Mouse (Mus musculus) megakaryocyte, embryonic 14.5 days (primary cell): ENCODE data around the gene Bfsp1. TPM values are rescaled to one million over a fixed set of nuclear protein-coding genes. Genes with fewer than 3 reads are reported as not detected.

Experiments used
- H3K27me3 ChIP-seq: replicated peaks from 2 replicates; pipeline ENCODE3; 2012; ENCODE audit warnings: inconsistent platforms
- H3K36me3 ChIP-seq: replicated peaks from 2 replicates; pipeline ENCODE3; 2012; ENCODE audit warnings: low read length, inconsistent platforms, mixed read lengths
- H3K4me1 ChIP-seq: 2 replicates; pipeline ENCODE4 v1.6.1; 2012; ENCODE audit warnings: inconsistent platforms
- H3K4me3 ChIP-seq: replicated peaks from 2 replicates; pipeline ENCODE3; 2012; ENCODE audit warnings: moderate library complexity, mild to moderate bottlenecking, inconsistent platforms
- H3K9me3 ChIP-seq: 2 replicates; pipeline ENCODE4 v1.6.1; 2012; ENCODE audit warnings: inconsistent platforms
- FLI1 ChIP-seq: IDR thresholded peaks from 2 replicates; pipeline ENCODE4 v1.6.1; 2012; ENCODE audit warnings: low read length, inconsistent platforms, mixed read lengths
- GATA1 ChIP-seq: IDR thresholded peaks from 3 replicates; pipeline ENCODE4 v1.6.1; 2012; ENCODE audit warnings: mixed read lengths, low read length, inconsistent platforms, borderline replicate concordance
- polyA plus RNA-seq: library from polyadenylated mRNA; stranded (reverse); fragments of >175 nt; gene quantifications from 2 replicates; pipeline ENCODE4 v1.2.3, GENCODE M21; 2012; ENCODE audit warnings: low replicate concordance; ENCODE audit not compliant: insufficient read depth

Bfsp1 gene
- polyA plus RNA-seq, 1 experiment = 0.31 TPM

DNA sequence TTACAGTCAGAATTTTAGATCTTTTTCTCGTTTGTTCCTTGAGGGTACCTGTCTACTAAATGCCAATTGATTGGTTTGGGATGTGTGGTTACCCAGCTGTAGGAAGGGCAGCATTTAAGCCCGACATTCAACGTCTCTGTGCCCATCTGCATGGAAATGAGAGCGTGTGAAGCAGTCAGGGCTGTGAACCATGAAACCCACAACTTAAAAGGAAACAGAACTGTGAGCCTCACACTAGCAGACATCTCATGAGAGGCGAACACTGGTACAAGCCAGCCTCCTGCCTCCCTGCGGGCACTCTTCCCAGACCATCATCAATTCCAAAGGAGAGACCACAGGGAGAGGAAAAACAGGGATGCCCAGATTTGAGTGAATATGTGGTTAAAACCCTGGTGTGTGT is 22.1 kb downstream of the Bfsp1 start:
- no peaks in the 10 kb centered on the region for H3K9me3 ChIP-seq
- H3K36me3 ChIP-seq = no peaks in the 10 kb centered on the region
- no peak overlapping the region for H3K4me3 ChIP-seq
- peaks cover 24% of the 10 kb centered on the region for H3K27me3 ChIP-seq
- peaks cover 12% of the 10 kb centered on the region for H3K4me1 ChIP-seq
- TF ChIP-seq GATA1 = no peak

DNA sequence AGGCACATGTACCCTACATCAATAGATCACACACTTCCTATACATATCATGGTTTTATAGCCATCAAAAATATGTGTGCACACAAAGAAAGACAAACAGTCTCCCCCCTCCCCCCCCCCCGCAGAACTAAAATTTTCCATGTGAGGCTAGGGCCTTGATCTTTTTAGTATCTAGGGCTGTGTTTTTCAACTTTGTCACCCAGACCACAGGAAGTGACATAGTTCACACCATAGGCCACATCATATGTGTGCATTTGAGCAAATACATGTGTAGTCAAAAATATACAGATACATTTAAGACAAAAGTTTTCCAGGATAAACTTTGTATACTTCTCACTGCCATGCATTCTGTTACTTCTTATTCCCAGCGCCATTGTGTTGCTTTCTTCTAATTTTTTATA is 23.5 kb downstream of the Bfsp1 start:
- no peaks in the 10 kb centered on the region for H3K9me3 ChIP-seq
- H3K4me3 ChIP-seq = no peak overlapping the region
- no peaks in the 10 kb centered on the region for H3K36me3 ChIP-seq
- no peak for TF ChIP-seq FLI1
- TF ChIP-seq GATA1 = no peak
- peaks cover 21% of the 10 kb centered on the region for H3K27me3 ChIP-seq
- H3K4me1 ChIP-seq = peaks cover 17% of the 10 kb centered on the region

DNA sequence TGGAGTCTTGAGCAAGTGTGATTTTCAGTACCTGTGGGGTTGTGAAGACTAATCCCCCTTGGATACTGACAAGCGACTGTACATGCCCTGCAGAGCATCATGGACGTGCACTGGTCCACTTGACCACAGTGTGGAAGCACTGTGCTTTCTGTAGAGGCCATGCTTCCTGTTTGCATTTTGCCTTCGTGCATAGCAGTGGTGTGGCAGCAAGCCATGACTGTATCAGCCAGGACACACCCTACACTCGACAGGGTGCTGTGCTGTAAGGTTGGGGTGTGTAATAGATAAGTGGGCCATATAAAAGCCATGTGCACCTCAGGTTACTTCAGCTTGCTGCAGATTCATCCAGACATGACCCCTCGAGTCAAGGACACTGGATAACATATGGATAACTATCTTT is 24.3 kb downstream of the Bfsp1 start:
- no peak for TF ChIP-seq GATA1
- TF ChIP-seq FLI1 = no peak
- Histone ChIP-seq H3K4me1 (peaks cover 24% of the 10 kb centered on the region), H3K9me3 (no peaks in the 10 kb centered on the region), H3K27me3 (peaks cover 21% of the 10 kb centered on the region), H3K36me3 (no peaks in the 10 kb centered on the region), H3K4me3 (peak overlapping the region; percentile 76)

DNA sequence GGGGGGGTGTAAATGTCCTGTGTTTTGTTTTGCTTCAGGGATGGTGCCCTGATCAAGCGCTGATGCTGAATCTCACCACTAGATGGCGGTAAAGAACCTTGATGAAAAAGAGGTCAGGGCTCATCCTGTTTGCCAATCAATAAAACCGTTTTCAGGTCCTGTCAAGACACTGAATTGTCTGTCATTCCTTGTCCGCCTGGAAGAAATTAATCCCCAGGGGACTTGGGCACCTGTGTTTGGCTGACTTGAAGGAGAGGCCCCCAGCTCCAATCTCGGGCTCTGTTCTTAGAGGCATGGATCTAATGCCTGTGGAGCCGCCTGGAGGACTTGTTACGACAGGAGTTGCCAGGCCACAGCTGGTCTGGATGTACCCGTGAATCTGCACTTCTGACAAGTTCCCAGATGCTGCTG is 25.7 kb downstream of the Bfsp1 start:
- H3K36me3 ChIP-seq = no peaks in the 10 kb centered on the region
- TF ChIP-seq FLI1 (no peak), GATA1 (no peak)
- peak overlapping the region; percentile 28 for H3K4me3 ChIP-seq
- H3K27me3 ChIP-seq = peaks cover 12% of the 10 kb centered on the region
- H3K4me1 ChIP-seq = peaks cover 28% of the 10 kb centered on the region
- H3K9me3 ChIP-seq = no peaks in the 10 kb centered on the region

DNA sequence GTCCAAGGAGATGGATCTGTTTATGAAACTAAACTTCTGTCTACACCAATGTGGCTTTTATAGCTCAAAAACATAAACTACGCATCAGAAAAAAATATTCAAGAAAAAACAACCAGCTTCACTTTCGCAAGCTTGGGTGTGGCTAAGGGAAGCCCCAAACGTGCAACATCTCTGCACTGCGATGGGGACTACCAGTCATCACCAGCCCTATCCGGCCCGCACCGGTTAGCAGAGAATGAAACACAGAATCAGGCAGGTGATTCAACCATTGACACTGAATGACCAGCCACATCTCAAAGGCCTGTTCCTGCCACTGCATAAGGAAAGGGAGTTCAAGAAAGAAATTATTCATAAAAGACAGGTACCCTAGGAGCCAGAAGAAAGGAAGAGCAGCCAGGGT is 27.2 kb downstream of the Bfsp1 start:
- Histone ChIP-seq H3K27me3 (peaks cover 7% of the 10 kb centered on the region), H3K36me3 (no peaks in the 10 kb centered on the region), H3K9me3 (no peaks in the 10 kb centered on the region), H3K4me1 (peaks cover 28% of the 10 kb centered on the region), H3K4me3 (no peak overlapping the region)
- TF ChIP-seq FLI1 (no peak), GATA1 (no peak)

DNA sequence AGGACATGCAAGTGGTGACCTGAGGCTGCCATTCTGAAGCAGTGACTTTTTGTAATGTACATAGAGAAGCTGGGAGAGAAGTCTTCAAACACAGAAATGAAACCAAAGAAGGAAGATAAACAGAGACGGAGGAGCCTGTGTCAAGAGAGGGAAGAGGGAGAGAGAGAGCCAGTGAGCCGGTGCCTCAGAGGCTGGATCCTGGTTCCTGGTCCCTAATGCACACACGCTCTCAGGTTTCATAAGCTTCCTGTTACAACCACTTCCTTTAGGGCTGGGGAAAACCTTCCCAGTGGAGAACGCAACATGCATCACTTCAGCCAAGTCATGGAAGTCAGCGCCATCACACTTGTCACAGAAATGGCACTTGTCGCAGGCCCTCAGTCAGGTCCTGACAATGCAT is 28.9 kb downstream of the Bfsp1 start:
- TF ChIP-seq FLI1 = no peak
- TF ChIP-seq GATA1 = no peak
- H3K36me3 ChIP-seq = no peaks in the 10 kb centered on the region

DNA sequence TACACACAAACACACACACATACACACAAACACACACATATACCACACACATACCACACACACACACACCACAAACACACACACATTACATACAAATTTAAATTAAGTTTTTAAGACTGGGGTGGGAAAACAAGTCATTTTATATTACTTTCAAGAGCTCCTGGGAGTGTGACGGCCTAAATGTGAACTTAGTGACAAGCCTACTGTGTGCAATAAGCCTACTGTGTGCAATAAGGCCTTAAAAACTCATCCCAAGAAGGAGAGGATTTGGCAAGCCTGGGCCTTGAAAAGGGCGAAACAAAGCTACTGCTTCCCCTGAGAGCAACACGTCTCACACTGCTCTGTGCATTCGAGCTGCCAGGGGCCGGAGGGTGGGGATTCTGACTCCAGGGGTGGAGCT is 30.3 kb downstream of the Bfsp1 start:
- Histone ChIP-seq H3K27me3 (peaks cover 10% of the 10 kb centered on the region), H3K36me3 (no peaks in the 10 kb centered on the region), H3K4me1 (peaks cover 26% of the 10 kb centered on the region), H3K9me3 (no peaks in the 10 kb centered on the region), H3K4me3 (no peak overlapping the region)
- TF ChIP-seq GATA1 = no peak
- no peak for TF ChIP-seq FLI1

More for the DNA sequence above, 28.9 kb downstream of the Bfsp1 start:
- H3K27me3 ChIP-seq = peaks cover 10% of the 10 kb centered on the region
- peak overlapping the region; percentile 87 for H3K4me3 ChIP-seq
- H3K9me3 ChIP-seq = no peaks in the 10 kb centered on the region
- H3K4me1 ChIP-seq = peaks cover 32% of the 10 kb centered on the region

DNA sequence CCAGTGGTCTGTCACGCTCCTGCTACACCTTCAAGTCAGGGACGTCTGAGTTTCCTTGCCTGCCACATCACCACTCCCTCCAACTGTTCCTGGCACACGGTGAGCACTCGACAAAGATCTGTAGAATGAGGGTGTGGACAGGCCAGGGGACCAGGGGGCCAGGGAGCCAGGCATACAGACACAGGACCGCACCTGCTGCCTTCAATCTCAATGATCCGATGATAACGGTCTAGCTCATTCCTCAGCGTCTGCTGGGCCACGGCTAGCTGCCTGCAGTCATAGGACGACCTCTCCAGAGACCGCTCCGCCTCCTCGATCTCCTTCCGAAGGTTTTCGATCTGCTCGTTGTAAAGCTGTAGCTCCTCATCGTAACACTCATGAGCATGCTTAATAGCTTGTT is 31.3 kb downstream of the Bfsp1 start:
- Histone ChIP-seq H3K36me3 (no peaks in the 10 kb centered on the region), H3K4me3 (no peak overlapping the region), H3K9me3 (no peaks in the 10 kb centered on the region), H3K4me1 (peaks cover 22% of the 10 kb centered on the region), H3K27me3 (peaks cover 14% of the 10 kb centered on the region)
- TF ChIP-seq FLI1 = no peak
- TF ChIP-seq GATA1 = no peak

DNA sequence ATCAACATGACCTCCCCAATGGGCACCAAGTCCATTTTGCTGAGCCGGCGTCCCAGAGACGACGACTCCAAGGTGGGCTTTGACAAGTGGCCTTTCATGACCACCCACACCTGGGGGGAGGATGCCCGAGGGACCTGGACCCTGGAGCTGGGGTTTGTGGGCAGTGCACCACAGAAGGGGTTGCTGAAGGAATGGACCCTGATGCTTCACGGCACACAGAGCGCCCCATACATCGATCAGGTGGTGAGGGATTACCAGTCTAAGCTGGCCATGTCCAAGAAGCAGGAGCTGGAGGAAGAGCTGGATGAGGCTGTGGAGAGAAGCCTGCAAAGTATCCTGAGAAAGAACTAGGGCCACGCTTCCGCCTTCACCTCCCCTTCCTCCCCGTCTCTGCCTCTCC is 49.5 kb downstream of the Bfsp1 start:
- TF ChIP-seq FLI1 (no peak), GATA1 (no peak)
- H3K4me3 ChIP-seq = no peak overlapping the region
- no peaks in the 10 kb centered on the region for H3K9me3 ChIP-seq
- H3K4me1 ChIP-seq = no peaks in the 10 kb centered on the region
- H3K27me3 ChIP-seq = peaks cover 7% of the 10 kb centered on the region
- H3K36me3 ChIP-seq = no peaks in the 10 kb centered on the region

DNA sequence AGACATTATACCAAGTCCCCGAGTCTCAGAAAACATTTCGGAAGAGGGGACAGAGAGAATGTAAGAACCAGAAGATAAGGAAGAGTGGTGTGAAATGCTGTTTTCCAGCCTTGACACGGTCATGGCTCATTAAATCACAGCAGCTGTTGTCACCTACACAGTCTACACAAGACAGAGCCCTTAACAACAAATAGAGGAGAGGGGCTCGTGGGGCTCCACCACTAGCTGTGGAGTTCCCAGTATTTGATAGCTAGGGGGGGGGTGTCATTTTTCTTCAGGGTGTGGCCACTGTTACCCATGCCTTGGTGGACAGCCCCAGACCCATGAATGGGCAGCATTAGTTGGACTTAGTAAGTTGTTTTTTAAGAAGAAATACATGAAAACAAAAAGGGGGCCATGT is 50.7 kb downstream of the Bfsp1 start:
- Histone ChIP-seq H3K27me3 (peaks cover 8% of the 10 kb centered on the region), H3K4me1 (no peaks in the 10 kb centered on the region), H3K9me3 (no peaks in the 10 kb centered on the region), H3K36me3 (no peaks in the 10 kb centered on the region), H3K4me3 (no peak overlapping the region)
- TF ChIP-seq GATA1 = no peak
- TF ChIP-seq FLI1 = no peak

DNA sequence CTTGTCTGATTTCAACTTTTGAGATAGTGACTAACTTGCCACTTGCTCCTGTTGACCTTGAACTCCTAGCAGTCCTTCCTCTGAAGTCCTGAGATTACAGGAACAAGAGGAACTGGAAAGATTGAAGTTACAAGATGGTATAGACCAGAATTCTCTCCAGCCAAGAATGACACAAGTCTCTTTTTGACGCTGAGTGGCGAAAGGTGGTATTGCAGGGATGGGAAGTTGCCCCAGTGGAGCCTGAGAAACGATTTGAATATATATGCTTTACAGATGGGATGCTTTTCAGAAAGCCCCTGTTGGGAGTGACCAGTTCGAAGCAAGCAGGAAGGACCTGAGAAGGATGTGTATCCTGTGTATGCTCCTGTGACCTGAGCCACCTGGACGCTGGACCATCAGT is 54.2 kb downstream of the Bfsp1 start:
- Histone ChIP-seq H3K36me3 (no peaks in the 10 kb centered on the region), H3K9me3 (no peaks in the 10 kb centered on the region), H3K4me1 (no peaks in the 10 kb centered on the region), H3K4me3 (no peak overlapping the region), H3K27me3 (peaks cover 11% of the 10 kb centered on the region)
- TF ChIP-seq FLI1 (no peak), GATA1 (no peak)

DNA sequence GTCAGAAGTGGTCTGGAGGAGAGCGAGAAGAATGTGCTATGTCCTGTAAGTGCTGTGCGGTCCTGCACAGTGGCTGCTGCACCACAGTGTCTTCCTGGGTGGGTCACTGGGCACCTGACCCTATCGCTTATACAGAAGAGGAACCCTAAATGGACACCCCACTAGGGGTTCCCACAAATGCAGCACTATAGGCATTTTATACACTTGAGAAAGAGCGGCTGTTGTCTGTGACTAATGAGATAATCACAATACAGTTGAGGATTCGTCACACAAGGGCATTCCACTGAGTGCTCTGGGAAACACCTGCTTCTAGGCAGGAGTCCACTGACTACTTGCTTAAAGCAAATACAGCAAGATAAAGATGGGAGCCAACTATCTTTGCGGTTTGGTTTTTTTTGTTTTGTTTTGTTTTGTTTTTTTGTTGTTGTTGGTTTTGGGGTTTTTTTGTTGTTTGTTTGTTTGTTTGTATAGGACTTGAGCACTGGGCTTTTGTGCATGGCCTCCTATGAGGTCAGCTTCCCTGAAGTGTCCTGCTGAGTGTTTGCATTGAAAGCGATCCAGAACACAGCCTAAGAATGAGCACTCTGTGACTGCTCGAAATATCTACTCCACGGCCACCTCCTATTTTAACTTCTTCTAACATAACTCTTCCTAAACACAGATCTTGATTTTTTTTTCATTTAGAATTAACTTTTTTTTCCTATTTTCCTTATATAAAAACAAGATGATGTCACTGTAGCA is 55.9 kb downstream of the Bfsp1 start:
- H3K36me3 ChIP-seq = no peaks in the 10 kb centered on the region
- no peak for TF ChIP-seq GATA1
- TF ChIP-seq FLI1 = no peak
- H3K4me3 ChIP-seq = no peak overlapping the region
- peaks cover 7% of the 10 kb centered on the region for H3K27me3 ChIP-seq
- H3K4me1 ChIP-seq = no peaks in the 10 kb centered on the region
- H3K9me3 ChIP-seq = no peaks in the 10 kb centered on the region
